Mouse (Mus musculus): ENCODE data around the gene Gm11114. TPM values are rescaled to one million over a fixed set of nuclear protein-coding genes. Genes with fewer than 3 reads are reported as not detected.

Gene Gm11114
- polyA plus RNA-seq, 1 experiment, result not detected

- H3K27ac ChIP-seq (ENCODE audit: insufficient read depth, low read length), result no peak overlapping the region
- TF ChIP-seq POLR2A (IDR thresholded peaks at IDR 0.05; ENCODE audit: insufficient read depth, low read length), result no peak
- TF ChIP-seq EP300 (IDR thresholded peaks at IDR 0.05; ENCODE audit: insufficient read depth, low read depth, low read length), result no peak
- TF ChIP-seq CTCF (IDR thresholded peaks at IDR 0.05; ENCODE audit: low read depth, low read length), result no peak
- no peaks in the 10 kb centered on the region for H3K4me1 ChIP-seq (ENCODE audit: control insufficient read depth, insufficient read depth, low read length)
- no peak overlapping the region for H3K4me3 ChIP-seq (ENCODE audit: low read depth, low read length)
- no peaks in the 10 kb centered on the region for H3K27me3 ChIP-seq (ENCODE audit: control insufficient read depth, insufficient read depth, low read length, poor library complexity, severe bottlenecking)
- no peaks in the 10 kb centered on the region for H3K36me3 ChIP-seq (ENCODE audit: control insufficient read depth, insufficient read depth, low read length, poor library complexity, severe bottlenecking)
- H3K9me3 ChIP-seq (replicated peaks; ENCODE audit: control insufficient read depth, insufficient read depth, low read length, poor library complexity, severe bottlenecking), result no peaks in the 10 kb centered on the region
- H3K9ac ChIP-seq (ENCODE audit: low read depth, poor library complexity, severe bottlenecking), result no peak overlapping the region
Observed at GRCm38 (mm10) chr9:85342892-85343785, 30.6 kb downstream of the Gm11114 start.

- no peaks in the 10 kb centered on the region for H3K36me3 ChIP-seq (ENCODE audit: control insufficient read depth, insufficient read depth, low read length, poor library complexity, severe bottlenecking)
- H3K9ac ChIP-seq (ENCODE audit: low read depth, poor library complexity, severe bottlenecking), result no peak overlapping the region
- TF ChIP-seq CTCF (IDR thresholded peaks at IDR 0.05; ENCODE audit: low read depth, low read length) (no peak), EP300 (IDR thresholded peaks at IDR 0.05; ENCODE audit: insufficient read depth, low read depth, low read length) (no peak), POLR2A (IDR thresholded peaks at IDR 0.05; ENCODE audit: insufficient read depth, low read length) (no peak)
- H3K27me3 ChIP-seq (ENCODE audit: control insufficient read depth, insufficient read depth, low read length, poor library complexity, severe bottlenecking), result no peaks in the 10 kb centered on the region
- no peaks in the 10 kb centered on the region for H3K4me1 ChIP-seq (ENCODE audit: control insufficient read depth, insufficient read depth, low read length)
- no peak overlapping the region for H3K4me3 ChIP-seq (ENCODE audit: low read depth, low read length)
- no peak overlapping the region for H3K27ac ChIP-seq (ENCODE audit: insufficient read depth, low read length)
- no peaks in the 10 kb centered on the region for H3K9me3 ChIP-seq (replicated peaks; ENCODE audit: control insufficient read depth, insufficient read depth, low read length, poor library complexity, severe bottlenecking)
Observed at GRCm38 (mm10) chr9:85347823-85348523, 35.4 kb downstream of the Gm11114 start.

GRCm38 (mm10) chr9:85355559-85355958 is 43.0 kb downstream of the Gm11114 start:
- no peaks in the 10 kb centered on the region for H3K4me1 ChIP-seq (ENCODE audit: control insufficient read depth, insufficient read depth, low read length)
- no peaks in the 10 kb centered on the region for H3K36me3 ChIP-seq (ENCODE audit: control insufficient read depth, insufficient read depth, low read length, poor library complexity, severe bottlenecking)
- TF ChIP-seq POLR2A (IDR thresholded peaks at IDR 0.05; ENCODE audit: insufficient read depth, low read length) (no peak), CTCF (IDR thresholded peaks at IDR 0.05; ENCODE audit: low read depth, low read length) (no peak), EP300 (IDR thresholded peaks at IDR 0.05; ENCODE audit: insufficient read depth, low read depth, low read length) (no peak)

GRCm38 (mm10) chr9:85357154-85357860 is 44.7 kb downstream of the Gm11114 start:
- Histone ChIP-seq H3K4me1 (ENCODE audit: control insufficient read depth, insufficient read depth, low read length) (no peaks in the 10 kb centered on the region), H3K27me3 (ENCODE audit: control insufficient read depth, insufficient read depth, low read length, poor library complexity, severe bottlenecking) (no peaks in the 10 kb centered on the region), H3K9me3 (replicated peaks; ENCODE audit: control insufficient read depth, insufficient read depth, low read length, poor library complexity, severe bottlenecking) (no peaks in the 10 kb centered on the region), H3K9ac (ENCODE audit: low read depth, poor library complexity, severe bottlenecking) (no peak overlapping the region), H3K36me3 (ENCODE audit: control insufficient read depth, insufficient read depth, low read length, poor library complexity, severe bottlenecking) (no peaks in the 10 kb centered on the region), H3K27ac (ENCODE audit: insufficient read depth, low read length) (no peak overlapping the region), H3K4me3 (ENCODE audit: low read depth, low read length) (no peak overlapping the region)
- TF ChIP-seq CTCF (IDR thresholded peaks at IDR 0.05; ENCODE audit: low read depth, low read length) (no peak), EP300 (IDR thresholded peaks at IDR 0.05; ENCODE audit: insufficient read depth, low read depth, low read length) (no peak), POLR2A (IDR thresholded peaks at IDR 0.05; ENCODE audit: insufficient read depth, low read length) (no peak)

More at GRCm38 (mm10) chr9:85355559-85355958, 43.0 kb downstream of the Gm11114 start:
- Histone ChIP-seq H3K27ac (ENCODE audit: insufficient read depth, low read length) (no peak overlapping the region), H3K9ac (ENCODE audit: low read depth, poor library complexity, severe bottlenecking) (no peak overlapping the region), H3K4me3 (ENCODE audit: low read depth, low read length) (no peak overlapping the region), H3K27me3 (ENCODE audit: control insufficient read depth, insufficient read depth, low read length, poor library complexity, severe bottlenecking) (no peaks in the 10 kb centered on the region), H3K9me3 (replicated peaks; ENCODE audit: control insufficient read depth, insufficient read depth, low read length, poor library complexity, severe bottlenecking) (no peaks in the 10 kb centered on the region)

Other genes with a start within 250 kb of the Gm11114 start
- gene Tent5a, start 14.6 kb downstream of the Gm11114 start, polyA plus RNA-seq (2011; ENCODE audit: insufficient read depth, insufficient read length, low read depth, missing spikeins), result 1.3 and 1.9 TPM in 2 replicates